Comparison of ENCODE assay signal across 1 mouse cellular context in genomic region chr7:120977063-120977462, GRCm38 (mm10).
TF ChIP-seq lines count a peak whose summit lies in the region.

No protein-coding gene starts in this region.

TF ChIP-seq in MEL, 35 proteins besides CTCF, POLR2A, EP300 and RAD21:
- TF ChIP-seq UBTF (IDR thresholded peaks at IDR 0.05; ENCODE audit: borderline replicate concordance, insufficient read depth, low read depth, low read length) (no peak), ETS1 (IDR thresholded peaks at IDR 0.05; ENCODE audit: low read depth, low read length) (peak; percentile 70; the same call in 1 of the 2 replicates)
